Comparison of ENCODE assay signal across 12 mouse cellular contexts in genomic region chr11:85323567-85324330, GRCm38 (mm10). TPM values are rescaled to one million over a fixed set of nuclear protein-coding genes. Genes with fewer than 3 reads are reported as not detected.
DNase-seq lines count a peak whose midpoint lies in the region; ATAC-seq lines count a peak whose summit lies in the region.
"Had no signal": no experiment of that assay in that cellular context is flagged by ENCODE, and none has a peak within 500 bp of the region (broad histone marks: within the 10 kb centered on the region; RNA-seq: fewer than 3 reads in every experiment).

No protein-coding gene starts in this region.

- ATAC-seq in common myeloid progenitor, adult 5-6 weeks (replicated peaks; ENCODE audit: low read depth, poor library complexity, severe bottlenecking), result peak; percentile 100
- peak; percentile 73 for ATAC-seq in megakaryocyte-erythroid progenitor cell, adult 5-6 weeks (replicated peaks; ENCODE audit: low FRiP score, low TSS enrichment, poor library complexity, severe bottlenecking)
- ATAC-seq: forebrain, postnatal 0 days had no signal

- intact Hi-C loops in heart, postnatal 25 days (cut with DNase I), result no loop called here

- peak; percentile 51 for DNase-seq in cerebellum, adult 9-11 months
- no peak for DNase-seq in cerebellum, adult 8-10 months
- peak; percentile 59 for DNase-seq in CD4-positive helper T cell, adult 2 months (ENCODE audit: low read depth, low spot score)
- DNase-seq in adrenal gland, adult 2 months, result no peak
- DNase-seq in heart, postnatal 25 days (ENCODE audit: low spot score), result no peak
- DNase-seq in yolk sac, embryonic 10.5 days (ENCODE audit: low spot score), result no peak
- DNase-seq: adrenal gland, postnatal 14 days; embryo, embryonic 11 days; forebrain, postnatal 0 days; kidney, adult 2 months had no signal

RNA-seq across cellular contexts. Expression of gene Ppm1d, which starts 12.7 kb away (rescaled TPM):
- total RNA-seq in common myeloid progenitor, adult 5-6 weeks (2017), result 12.1 and 16.6 TPM in 2 replicates
- 19.6 and 22.9 TPM in 2 replicates for total RNA-seq in megakaryocyte-erythroid progenitor cell, adult 5-6 weeks (2014; fragmentation: Nextera tagmentation)
- total RNA-seq in megakaryocyte-erythroid progenitor cell, adult 5-6 weeks (2017), result 11.2 and 16.0 TPM in 2 replicates
- total RNA-seq in adrenal gland, adult 2 months (2021), result 10 to 100 TPM; 12.0 to 14.1 TPM
- 5.5 and 5.9 TPM in 2 replicates for polyA plus RNA-seq in adrenal gland, adult 2 months (2012; rRNA removed)
- total RNA-seq in heart, postnatal 25 days (2021), result 10 to 100 TPM in 1 of 2 experiments, 1 to 10 TPM in 1; 9.7 to 10.2 TPM

RNA-seq across cellular contexts. Expression of gene Bcas3, which starts 29.2 kb away (rescaled TPM):
- total RNA-seq in common myeloid progenitor, adult 5-6 weeks (2017), result 14.6 and 22.5 TPM in 2 replicates
- 59.0 and 64.0 TPM in 2 replicates for total RNA-seq in megakaryocyte-erythroid progenitor cell, adult 5-6 weeks (2014; fragmentation: Nextera tagmentation)
- 22.6 and 23.7 TPM in 2 replicates for total RNA-seq in megakaryocyte-erythroid progenitor cell, adult 5-6 weeks (2017)
- 10 to 100 TPM; 45.8 to 47.6 TPM for total RNA-seq in adrenal gland, adult 2 months (2021)
- polyA plus RNA-seq in adrenal gland, adult 2 months (2012; rRNA removed), result 63.8 and 66.9 TPM in 2 replicates
- 10 to 100 TPM; 31.1 to 43.7 TPM for total RNA-seq in heart, postnatal 25 days (2021)

Comparison
In these comparisons a context has a peak if more than half of its experiments do, and no peak if none do; other contexts are left out.
1. DNase-seq: peak in cerebellum, adult 9-11 months (single experiment) and CD4-positive helper T cell, adult 2 months (single experiment); none in cerebellum, adult 8-10 months (single experiment), adrenal gland, adult 2 months (single experiment), heart, postnatal 25 days (single experiment) and yolk sac, embryonic 10.5 days (single experiment).